Mouse (Mus musculus): ENCODE results near the gene Gtdc1. TPM values are rescaled to one million over a fixed set of nuclear protein-coding genes. Genes with fewer than 3 reads are reported as not detected.
"Not testable (repeated sequence)": the region's sequence is repeated elsewhere in the genome, so short reads cannot be mapped to it uniquely, and the experiment has no call there.

The Gtdc1 gene
- polyA plus RNA-seq, 1 experiment from 2014 or later = 11.0 TPM

GRCm38 (mm10) chr2:44633064-44633463 lies 294.4 kb downstream of the Gtdc1 start:
- WGBS = 83% methylated on average over 5 of the region's 5 CpGs
- Histone ChIP-seq H3K27me3 (no peaks in the 10 kb centered on the region), H3K4me2 (no peak overlapping the region), H3K4me3 (replicated peaks) (no peak overlapping the region), H3K9me3 (replicated peaks) (no peaks in the 10 kb centered on the region), H3K36me3 (no peaks in the 10 kb centered on the region), H3K4me1 (0 out of 2 replicates have a peak, but pooled peaks cover 5% of the 10 kb centered on the region), H3K27ac (no peak overlapping the region), H3K9ac (no peak overlapping the region)
- no peak for ATAC-seq (replicated peaks; ENCODE audit: low FRiP score)

GRCm38 (mm10) chr2:44632584-44632983 lies 294.9 kb downstream of the Gtdc1 start:
- H3K27me3 ChIP-seq = no peaks in the 10 kb centered on the region
- no peak overlapping the region for H3K9ac ChIP-seq
- no peaks in the 10 kb centered on the region for H3K9me3 ChIP-seq (replicated peaks)
- 66% methylated on average over 10 of the region's 10 CpGs for WGBS
- ATAC-seq (replicated peaks; ENCODE audit: low FRiP score) = no peak
- no peaks in the 10 kb centered on the region for H3K36me3 ChIP-seq
- H3K27ac ChIP-seq = no peak overlapping the region
- no peak overlapping the region for H3K4me3 ChIP-seq (replicated peaks)
- H3K4me2 ChIP-seq = no peak overlapping the region
- 0 out of 2 replicates have a peak, but pooled peaks cover 5% of the 10 kb centered on the region for H3K4me1 ChIP-seq

- Histone ChIP-seq H3K27me3 (no peaks in the 10 kb centered on the region), H3K4me1 (0 out of 2 replicates have a peak, but pooled peaks cover 5% of the 10 kb centered on the region), H3K27ac (0 out of 2 replicates have a peak overlapping the region, but pooled peaks have one; percentile 13), H3K9me3 (replicated peaks) (no peaks in the 10 kb centered on the region), H3K9ac (no peak overlapping the region), H3K4me3 (replicated peaks) (no peak overlapping the region), H3K4me2 (no peak overlapping the region), H3K36me3 (no peaks in the 10 kb centered on the region)
- ATAC-seq (replicated peaks; ENCODE audit: low FRiP score) = no peak
- 63% methylated on average over 3 of the region's 3 CpGs for WGBS
Observed at GRCm38 (mm10) chr2:44631064-44631463, 296.4 kb downstream of the Gtdc1 start.

- Histone ChIP-seq H3K27ac (no peak overlapping the region), H3K36me3 (no peaks in the 10 kb centered on the region), H3K27me3 (no peaks in the 10 kb centered on the region), H3K4me3 (replicated peaks) (no peak overlapping the region), H3K4me2 (no peak overlapping the region), H3K9me3 (replicated peaks) (no peaks in the 10 kb centered on the region), H3K9ac (no peak overlapping the region), H3K4me1 (0 out of 2 replicates have a peak, but pooled peaks cover 5% of the 10 kb centered on the region)
- no peak for ATAC-seq (replicated peaks; ENCODE audit: low FRiP score)
- 82% methylated on average over 1 of the region's 1 CpGs for WGBS
Observed at GRCm38 (mm10) chr2:44628778-44629177, 298.7 kb downstream of the Gtdc1 start.

GRCm38 (mm10) chr2:44625154-44625553 lies 302.3 kb downstream of the Gtdc1 start:
- Histone ChIP-seq H3K27ac (no peak overlapping the region), H3K36me3 (no peaks in the 10 kb centered on the region), H3K9ac (no peak overlapping the region), H3K4me1 (no peaks in the 10 kb centered on the region), H3K4me3 (replicated peaks) (no peak overlapping the region), H3K9me3 (replicated peaks) (no peaks in the 10 kb centered on the region), H3K27me3 (no peaks in the 10 kb centered on the region), H3K4me2 (no peak overlapping the region)
- WGBS = 72% methylated on average over 3 of the region's 3 CpGs
- no peak for ATAC-seq (replicated peaks; ENCODE audit: low FRiP score)

GRCm38 (mm10) chr2:44622471-44622870 lies 305.0 kb downstream of the Gtdc1 start:
- Histone ChIP-seq H3K9ac (no peak overlapping the region), H3K36me3 (no peaks in the 10 kb centered on the region), H3K27ac (no peak overlapping the region), H3K4me2 (no peak overlapping the region), H3K27me3 (no peaks in the 10 kb centered on the region), H3K4me1 (no peaks in the 10 kb centered on the region), H3K4me3 (replicated peaks) (no peak overlapping the region), H3K9me3 (replicated peaks) (no peaks in the 10 kb centered on the region)
- no peak for ATAC-seq (replicated peaks; ENCODE audit: low FRiP score)
- WGBS = 91% methylated on average over 3 of the region's 3 CpGs

GRCm38 (mm10) chr2:44599653-44600052 lies 327.8 kb downstream of the Gtdc1 start:
- H3K9ac ChIP-seq; H3K36me3 ChIP-seq; H3K4me2 ChIP-seq; H3K4me1 ChIP-seq; ATAC-seq (replicated peaks; ENCODE audit: low FRiP score); H3K27me3 ChIP-seq; H3K27ac ChIP-seq; H3K9me3 ChIP-seq (replicated peaks); H3K4me3 ChIP-seq (replicated peaks): not testable (repeated sequence)
- 93% methylated on average over 3 of the region's 3 CpGs for WGBS

- Histone ChIP-seq H3K4me1 (no peaks in the 10 kb centered on the region), H3K9me3 (replicated peaks) (no peaks in the 10 kb centered on the region), H3K4me3 (replicated peaks) (no peak overlapping the region), H3K27me3 (no peaks in the 10 kb centered on the region), H3K36me3 (no peaks in the 10 kb centered on the region), H3K4me2 (no peak overlapping the region), H3K9ac (no peak overlapping the region), H3K27ac (no peak overlapping the region)
- WGBS = 74% methylated on average over 1 of the region's 1 CpGs
- ATAC-seq (replicated peaks; ENCODE audit: low FRiP score) = no peak
Observed at GRCm38 (mm10) chr2:44594276-44594675, 333.2 kb downstream of the Gtdc1 start.

- no peak for ATAC-seq (replicated peaks; ENCODE audit: low FRiP score)
- no peaks in the 10 kb centered on the region for H3K9me3 ChIP-seq (replicated peaks)
- 65% methylated on average over 4 of the region's 4 CpGs for WGBS
Observed at GRCm38 (mm10) chr2:44590881-44591280, 336.6 kb downstream of the Gtdc1 start.

GRCm38 (mm10) chr2:44584061-44584460 lies 343.4 kb downstream of the Gtdc1 start:
- no peak overlapping the region for H3K27ac ChIP-seq

More at GRCm38 (mm10) chr2:44590881-44591280, 336.6 kb downstream of the Gtdc1 start:
- no peaks in the 10 kb centered on the region for H3K4me1 ChIP-seq
- H3K27me3 ChIP-seq = no peaks in the 10 kb centered on the region
- H3K36me3 ChIP-seq = no peaks in the 10 kb centered on the region
- H3K27ac ChIP-seq = no peak overlapping the region
- H3K4me2 ChIP-seq = no peak overlapping the region
- no peak overlapping the region for H3K9ac ChIP-seq
- no peak overlapping the region for H3K4me3 ChIP-seq (replicated peaks)

GRCm38 (mm10) chr2:44583491-44583890 lies 344.0 kb downstream of the Gtdc1 start:
- Histone ChIP-seq H3K4me3 (replicated peaks) (no peak overlapping the region), H3K9me3 (replicated peaks) (no peaks in the 10 kb centered on the region), H3K4me2 (no peak overlapping the region), H3K36me3 (no peaks in the 10 kb centered on the region), H3K27ac (no peak overlapping the region), H3K27me3 (no peaks in the 10 kb centered on the region), H3K4me1 (no peaks in the 10 kb centered on the region), H3K9ac (no peak overlapping the region)
- no peak for ATAC-seq (replicated peaks; ENCODE audit: low FRiP score)

More at GRCm38 (mm10) chr2:44584061-44584460, 343.4 kb downstream of the Gtdc1 start:
- no peak overlapping the region for H3K9ac ChIP-seq
- no peaks in the 10 kb centered on the region for H3K36me3 ChIP-seq
- ATAC-seq (replicated peaks; ENCODE audit: low FRiP score) = no peak
- no peaks in the 10 kb centered on the region for H3K9me3 ChIP-seq (replicated peaks)
- H3K4me3 ChIP-seq (replicated peaks) = no peak overlapping the region
- no peaks in the 10 kb centered on the region for H3K4me1 ChIP-seq
- no peak overlapping the region for H3K4me2 ChIP-seq
- no peaks in the 10 kb centered on the region for H3K27me3 ChIP-seq

- H3K9me3 ChIP-seq (replicated peaks) = no peaks in the 10 kb centered on the region
- H3K4me3 ChIP-seq (replicated peaks) = no peak overlapping the region
- 60% methylated on average over 3 of the region's 3 CpGs for WGBS
- H3K27me3 ChIP-seq = no peaks in the 10 kb centered on the region
- H3K27ac ChIP-seq = peak overlapping the region; percentile 52; the same call in 1 of the 2 replicates
- no peak for ATAC-seq (replicated peaks; ENCODE audit: low FRiP score)
- H3K4me1 ChIP-seq = peaks cover 4% of the 10 kb centered on the region
- no peak overlapping the region for H3K9ac ChIP-seq
- no peaks in the 10 kb centered on the region for H3K36me3 ChIP-seq
- no peak overlapping the region for H3K4me2 ChIP-seq
Observed at GRCm38 (mm10) chr2:44571810-44572209, 355.6 kb downstream of the Gtdc1 start.

- 0 out of 2 replicates have a peak, but pooled peaks have one; percentile 38 for ATAC-seq (replicated peaks; ENCODE audit: low FRiP score)
- no peaks in the 10 kb centered on the region for H3K27me3 ChIP-seq
- 62% methylated on average over 9 of the region's 9 CpGs for WGBS
- H3K27ac ChIP-seq = peak overlapping the region; percentile 78
- no peaks in the 10 kb centered on the region for H3K36me3 ChIP-seq
- H3K9ac ChIP-seq = no peak overlapping the region
- peaks cover 4% of the 10 kb centered on the region for H3K4me1 ChIP-seq
- H3K4me3 ChIP-seq (replicated peaks) = no peak overlapping the region
- H3K9me3 ChIP-seq (replicated peaks) = no peaks in the 10 kb centered on the region
- H3K4me2 ChIP-seq = no peak overlapping the region
Observed at GRCm38 (mm10) chr2:44571156-44571555, 356.3 kb downstream of the Gtdc1 start.
